Mouse (Mus musculus): Measurements from ENCODE around the gene Gdpd5. TPM values are rescaled to one million over a fixed set of nuclear protein-coding genes. Genes with fewer than 3 reads are reported as not detected.

The Gdpd5 gene
- total and polyA plus RNA-seq, 3 experiments: 21.5 to 30.7 (median 26.3) TPM

- no peaks in the 10 kb centered on the region for H3K27me3 ChIP-seq (ENCODE audit: control insufficient read depth, insufficient read depth, low read length)
- H3K4me3 ChIP-seq: no peak overlapping the region
- H3K79me2 ChIP-seq (replicated peaks; ENCODE audit: control insufficient read depth, insufficient read depth, low read length): no peaks in the 10 kb centered on the region
- DNase-seq: no peak
- peaks cover 16% of the 10 kb centered on the region for H3K4me1 ChIP-seq (ENCODE audit: control insufficient read depth, insufficient read depth, low read length)
- no peaks in the 10 kb centered on the region for H3K36me3 ChIP-seq (ENCODE audit: control insufficient read depth, insufficient read depth, low read length)
- no peak overlapping the region for H3K9ac ChIP-seq (ENCODE audit: low read depth, low read length)
- intact Hi-C loops (cut with DNase I): no loop called here
- H3K27ac ChIP-seq: no peak overlapping the region
- WGBS: 81% methylated on average over 6 of the region's 6 CpGs
- TF ChIP-seq POLR2A (IDR thresholded peaks at IDR 0.05; ENCODE audit: insufficient read depth, low read depth, low read length) (no peak), EP300 (IDR thresholded peaks at IDR 0.05; ENCODE audit: insufficient read depth, low read depth, low read length) (no peak), CTCF (IDR thresholded peaks at IDR 0.05) (no peak)
These were observed 21.3 kb downstream of the Gdpd5 start for GRCm38 (mm10) chr7:99402477-99402876.

GRCm38 (mm10) chr7:99403254-99403653, 22.0 kb downstream of the Gdpd5 start:
- no peak for DNase-seq
- intact Hi-C loops (cut with DNase I): no loop called here
- H3K79me2 ChIP-seq (replicated peaks; ENCODE audit: control insufficient read depth, insufficient read depth, low read length): no peaks in the 10 kb centered on the region
- H3K27ac ChIP-seq: no peak overlapping the region; the same call in 1 of the 2 replicates
- WGBS: 79% methylated on average over 7 of the region's 7 CpGs
- H3K27me3 ChIP-seq (ENCODE audit: control insufficient read depth, insufficient read depth, low read length): no peaks in the 10 kb centered on the region
- H3K4me1 ChIP-seq (ENCODE audit: control insufficient read depth, insufficient read depth, low read length): peaks cover 21% of the 10 kb centered on the region
- no peak for TF ChIP-seq CTCF (IDR thresholded peaks at IDR 0.05)
- TF ChIP-seq POLR2A (IDR thresholded peaks at IDR 0.05; ENCODE audit: insufficient read depth, low read depth, low read length): no peak
- no peak for TF ChIP-seq EP300 (IDR thresholded peaks at IDR 0.05; ENCODE audit: insufficient read depth, low read depth, low read length)
- H3K9ac ChIP-seq (ENCODE audit: low read depth, low read length): no peak overlapping the region
- no peak overlapping the region for H3K4me3 ChIP-seq
- no peaks in the 10 kb centered on the region for H3K36me3 ChIP-seq (ENCODE audit: control insufficient read depth, insufficient read depth, low read length)

GRCm38 (mm10) chr7:99404031-99404735, 23.0 kb downstream of the Gdpd5 start:
- Histone ChIP-seq H3K9ac (ENCODE audit: low read depth, low read length) (no peak overlapping the region), H3K4me1 (ENCODE audit: control insufficient read depth, insufficient read depth, low read length) (peaks cover 21% of the 10 kb centered on the region), H3K27me3 (ENCODE audit: control insufficient read depth, insufficient read depth, low read length) (no peaks in the 10 kb centered on the region), H3K79me2 (replicated peaks; ENCODE audit: control insufficient read depth, insufficient read depth, low read length) (no peaks in the 10 kb centered on the region), H3K4me3 (no peak overlapping the region), H3K27ac (no peak overlapping the region; the same call in 1 of the 2 replicates), H3K36me3 (ENCODE audit: control insufficient read depth, insufficient read depth, low read length) (no peaks in the 10 kb centered on the region; the same call in 1 of the 2 replicates)
- DNase-seq: no peak
- intact Hi-C loops (cut with DNase I): no loop called here
- WGBS: 63% methylated on average over 12 of the region's 12 CpGs
- TF ChIP-seq POLR2A (IDR thresholded peaks at IDR 0.05; ENCODE audit: insufficient read depth, low read depth, low read length) (no peak), CTCF (IDR thresholded peaks at IDR 0.05) (no peak), EP300 (IDR thresholded peaks at IDR 0.05; ENCODE audit: insufficient read depth, low read depth, low read length) (no peak)

- H3K27ac ChIP-seq: no peak overlapping the region
- H3K9ac ChIP-seq (ENCODE audit: low read depth, low read length): no peak overlapping the region
- intact Hi-C loops (cut with DNase I): no loop called here
- H3K4me3 ChIP-seq: no peak overlapping the region
- peaks cover 29% of the 10 kb centered on the region for H3K4me1 ChIP-seq (ENCODE audit: control insufficient read depth, insufficient read depth, low read length)
- H3K79me2 ChIP-seq (replicated peaks; ENCODE audit: control insufficient read depth, insufficient read depth, low read length): no peaks in the 10 kb centered on the region
- 81% methylated on average over 8 of the region's 8 CpGs for WGBS
- no peak for TF ChIP-seq EP300 (IDR thresholded peaks at IDR 0.05; ENCODE audit: insufficient read depth, low read depth, low read length)
- H3K36me3 ChIP-seq (ENCODE audit: control insufficient read depth, insufficient read depth, low read length): peaks cover 2% of the 10 kb centered on the region
- H3K27me3 ChIP-seq (ENCODE audit: control insufficient read depth, insufficient read depth, low read length): no peaks in the 10 kb centered on the region
- no peak for DNase-seq
These were observed 24.4 kb downstream of the Gdpd5 start for GRCm38 (mm10) chr7:99405386-99406155.

- Histone ChIP-seq H3K4me1 (ENCODE audit: control insufficient read depth, insufficient read depth, low read length) (peaks cover 28% of the 10 kb centered on the region), H3K27me3 (ENCODE audit: control insufficient read depth, insufficient read depth, low read length) (no peaks in the 10 kb centered on the region), H3K27ac (no peak overlapping the region), H3K4me3 (no peak overlapping the region), H3K79me2 (replicated peaks; ENCODE audit: control insufficient read depth, insufficient read depth, low read length) (no peaks in the 10 kb centered on the region), H3K9ac (ENCODE audit: low read depth, low read length) (no peak overlapping the region), H3K36me3 (ENCODE audit: control insufficient read depth, insufficient read depth, low read length) (peaks cover 5% of the 10 kb centered on the region)
- peak in 1 of 2 experiments; percentile 16 for DNase-seq
- TF ChIP-seq CTCF (IDR thresholded peaks at IDR 0.05): no peak
- TF ChIP-seq POLR2A (IDR thresholded peaks at IDR 0.05; ENCODE audit: insufficient read depth, low read depth, low read length): no peak
- no peak for TF ChIP-seq EP300 (IDR thresholded peaks at IDR 0.05; ENCODE audit: insufficient read depth, low read depth, low read length)
- WGBS: 68% methylated on average over 2 of the region's 2 CpGs
- intact Hi-C loops (cut with DNase I): no loop called here
These were observed 26.4 kb downstream of the Gdpd5 start for GRCm38 (mm10) chr7:99407598-99407997.
